Mouse (Mus musculus): ENCODE results near the gene Cspg5. TPM values are rescaled to one million over a fixed set of nuclear protein-coding genes. Genes with fewer than 3 reads are reported as not detected.

The Cspg5 gene
- polyA plus RNA-seq (2014; fragmentation: Illumina TruSeq; extraction: RNeasy Lipid Tissue Mini Kit (QIAGEN cat#74804); ENCODE audit: low read depth, low replicate concordance) = 0.57 TPM

DNA sequence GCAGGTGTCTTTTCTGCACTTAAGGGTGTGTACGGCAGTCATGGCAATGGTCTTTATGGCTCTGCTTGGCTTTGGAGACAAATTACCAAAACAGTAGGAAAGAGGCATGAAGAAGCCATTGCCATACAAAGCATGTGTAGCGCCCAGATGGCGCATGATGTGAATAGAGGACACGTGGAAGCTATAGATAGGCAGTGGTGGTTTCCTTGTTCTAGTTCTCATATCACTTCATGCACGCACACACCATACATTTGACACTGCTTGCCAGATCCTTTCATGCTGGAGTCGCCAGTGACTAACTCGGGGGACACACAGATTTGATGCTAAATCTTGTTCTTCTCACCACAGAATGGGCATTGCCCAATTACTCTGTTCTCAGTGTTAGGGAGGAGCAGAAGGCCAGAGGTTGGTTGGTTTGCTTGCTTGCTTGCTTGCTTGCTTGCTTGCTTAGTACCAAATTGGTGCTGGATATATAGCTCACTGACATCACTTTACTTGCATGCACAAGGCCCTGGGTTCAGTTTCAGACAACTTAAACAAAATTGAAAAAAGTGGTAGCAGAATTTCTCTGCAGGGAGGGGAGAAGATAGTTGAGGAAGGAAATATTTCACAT is at the start of gene Cspg5:
Gene Cspg5, plus strand, starts transcription at position 563 of the 613 bp plus-strand sequence.

DNA sequence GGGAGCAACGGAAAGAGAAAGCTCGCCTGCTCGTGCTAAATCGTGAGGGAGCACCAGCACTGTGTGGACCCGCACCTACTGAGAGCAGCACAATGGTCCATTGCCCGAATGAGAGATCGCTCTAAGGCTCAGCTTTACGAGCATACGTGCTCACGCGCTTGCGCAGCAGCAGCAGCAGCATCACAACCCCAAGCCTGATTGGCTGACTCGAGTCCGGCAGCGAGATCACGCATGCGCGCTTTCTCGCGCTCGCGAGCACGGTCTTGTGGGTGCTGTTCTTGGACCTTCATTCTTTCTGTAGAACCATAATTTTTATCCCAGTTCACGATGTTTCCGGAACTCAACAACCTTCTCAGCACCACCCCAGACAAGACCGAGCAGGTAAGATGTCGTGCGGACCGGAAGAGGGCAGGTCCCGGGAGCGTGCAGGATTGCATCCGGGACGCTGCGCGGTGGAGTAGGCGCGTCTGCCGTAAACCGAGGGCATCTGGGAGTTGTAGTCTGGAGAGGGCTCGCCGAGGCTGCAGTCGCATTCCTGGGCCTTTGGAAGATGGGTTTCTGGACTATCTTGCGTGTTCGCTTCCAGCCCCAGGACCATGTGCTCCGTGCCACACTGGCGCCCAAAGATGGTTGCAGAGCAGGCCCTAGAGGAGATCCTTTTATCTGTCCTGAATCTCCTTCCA is 61.5 kb downstream of the Cspg5 start, which contains the start of gene Elp6:
Gene Elp6, plus strand, starts transcription at position 205 of the 683 bp plus-strand sequence.

Other genes starting within 250 kb of the Cspg5 start
- 34.2 TPM for gene Smarcc1, start 126.1 kb upstream of the Cspg5 start, polyA plus RNA-seq (2014; fragmentation: Illumina TruSeq; extraction: RNeasy Lipid Tissue Mini Kit (QIAGEN cat#74804); ENCODE audit: low read depth, low replicate concordance)
- gene Dhx30, start 126.0 kb upstream of the Cspg5 start, polyA plus RNA-seq (2014; fragmentation: Illumina TruSeq; extraction: RNeasy Lipid Tissue Mini Kit (QIAGEN cat#74804); ENCODE audit: low read depth, low replicate concordance) = 28.5 TPM
- gene Elp6, start 61.4 kb downstream of the Cspg5 start, polyA plus RNA-seq (2014; fragmentation: Illumina TruSeq; extraction: RNeasy Lipid Tissue Mini Kit (QIAGEN cat#74804); ENCODE audit: low read depth, low replicate concordance) = 0.69 TPM
- 2.1 TPM for gene Scap, start 89.5 kb downstream of the Cspg5 start, polyA plus RNA-seq (2014; fragmentation: Illumina TruSeq; extraction: RNeasy Lipid Tissue Mini Kit (QIAGEN cat#74804); ENCODE audit: low read depth, low replicate concordance)
- 0.65 TPM for gene Ptpn23, start 164.4 kb downstream of the Cspg5 start, polyA plus RNA-seq (2014; fragmentation: Illumina TruSeq; extraction: RNeasy Lipid Tissue Mini Kit (QIAGEN cat#74804); ENCODE audit: low read depth, low replicate concordance)
- gene Ngp, start 176.0 kb downstream of the Cspg5 start, polyA plus RNA-seq (2014; fragmentation: Illumina TruSeq; extraction: RNeasy Lipid Tissue Mini Kit (QIAGEN cat#74804); ENCODE audit: low read depth, low replicate concordance) = not detected
- gene Klhl18, start 232.9 kb downstream of the Cspg5 start, polyA plus RNA-seq (2014; fragmentation: Illumina TruSeq; extraction: RNeasy Lipid Tissue Mini Kit (QIAGEN cat#74804); ENCODE audit: low read depth, low replicate concordance) = 3.4 TPM
- 1.7 TPM for gene Kif9, start 233.2 kb downstream of the Cspg5 start, polyA plus RNA-seq (2014; fragmentation: Illumina TruSeq; extraction: RNeasy Lipid Tissue Mini Kit (QIAGEN cat#74804); ENCODE audit: low read depth, low replicate concordance)